Mouse (Mus musculus): ENCODE measurements around the gene Evc2. TPM values are rescaled to one million over a fixed set of nuclear protein-coding genes. Genes with fewer than 3 reads are reported as not detected.

The Evc2 gene
- polyA plus RNA-seq, 1 experiment, result 15.6 TPM

DNA sequence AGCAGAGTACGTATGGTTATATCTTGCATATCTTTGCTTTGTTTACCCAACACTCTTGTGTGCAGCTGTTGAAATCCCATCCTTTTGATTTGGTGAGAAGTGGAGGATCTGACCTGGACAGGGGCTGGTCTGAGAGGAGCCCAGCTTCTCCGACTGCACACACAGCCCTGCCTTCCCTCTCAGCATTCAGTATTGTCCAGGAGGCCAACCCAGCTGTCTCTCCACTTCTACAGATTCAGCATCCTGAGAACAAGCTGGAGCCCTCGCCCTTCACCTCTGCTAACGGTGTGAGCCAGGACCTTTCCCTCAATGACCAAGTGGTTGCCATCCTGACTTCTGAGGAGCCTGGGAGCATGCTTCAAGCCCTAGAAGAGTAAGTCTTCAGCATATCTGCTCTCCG, 25.0 kb downstream of the Evc2 start:
- H3ac ChIP-seq (ENCODE audit: control insufficient read depth, insufficient read length, low read depth), result no peak overlapping the region
- no peaks in the 10 kb centered on the region for H3K79me3 ChIP-seq (ENCODE audit: low read depth)
- peaks cover 8% of the 10 kb centered on the region for H3K36me3 ChIP-seq (ENCODE audit: control insufficient read depth, insufficient read depth)
- no peaks in the 10 kb centered on the region for H3K79me2 ChIP-seq (ENCODE audit: control insufficient read depth, insufficient read depth)
- no peaks in the 10 kb centered on the region for H3K27me3 ChIP-seq (ENCODE audit: control insufficient read depth, insufficient read depth, insufficient read length)
- TF ChIP-seq CTCF (IDR thresholded peaks at IDR 0.05; ENCODE audit: control insufficient read depth, insufficient read depth, insufficient read length) (no peak), MAX (IDR thresholded peaks at IDR 0.05) (no peak), MYOD1 (IDR thresholded peaks at IDR 0.05; ENCODE audit: control insufficient read depth, insufficient read length, low read depth) (no peak), CEBPB (IDR thresholded peaks at IDR 0.05; ENCODE audit: low read depth) (no peak), FOSL1 (IDR thresholded peaks at IDR 0.05; ENCODE audit: insufficient read depth, low read length, poor library complexity, severe bottlenecking) (no peak), USF1 (IDR thresholded peaks at IDR 0.05; ENCODE audit: low read depth) (no peak)
- H3K4me3 ChIP-seq (ENCODE audit: insufficient read depth, poor library complexity, severe bottlenecking), result no peak overlapping the region

DNA sequence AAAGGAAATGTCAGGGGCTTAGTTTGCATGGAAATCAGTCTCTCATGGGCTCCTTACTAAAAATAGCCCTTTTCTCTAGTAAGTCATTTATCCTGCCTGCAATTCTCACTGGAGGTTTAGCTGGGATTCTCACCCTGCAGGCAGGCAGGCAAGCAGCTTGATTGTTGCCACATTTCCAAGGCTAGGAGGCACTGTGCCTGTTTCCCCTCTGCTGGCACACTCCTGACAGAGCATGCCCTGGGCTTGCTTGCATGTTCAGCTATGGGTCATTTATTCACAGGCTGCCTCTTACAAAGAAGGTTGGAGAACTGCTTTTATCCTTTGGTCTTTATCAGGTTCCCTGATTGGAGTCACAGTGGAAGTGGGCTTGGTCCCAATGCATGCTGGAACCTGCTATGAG, 27.5 kb downstream of the Evc2 start:
- H3ac ChIP-seq (ENCODE audit: control insufficient read depth, insufficient read length, low read depth), result no peak overlapping the region
- H3K4me3 ChIP-seq (ENCODE audit: insufficient read depth, poor library complexity, severe bottlenecking), result no peak overlapping the region
- peaks cover 7% of the 10 kb centered on the region for H3K36me3 ChIP-seq (ENCODE audit: control insufficient read depth, insufficient read depth)
- H3K79me3 ChIP-seq (ENCODE audit: low read depth), result no peaks in the 10 kb centered on the region
- no peaks in the 10 kb centered on the region for H3K27me3 ChIP-seq (ENCODE audit: control insufficient read depth, insufficient read depth, insufficient read length)
- no peaks in the 10 kb centered on the region for H3K79me2 ChIP-seq (ENCODE audit: control insufficient read depth, insufficient read depth)
- TF ChIP-seq MAX (IDR thresholded peaks at IDR 0.05) (no peak), MYOD1 (IDR thresholded peaks at IDR 0.05; ENCODE audit: control insufficient read depth, insufficient read length, low read depth) (no peak), USF1 (IDR thresholded peaks at IDR 0.05; ENCODE audit: low read depth) (no peak), FOSL1 (IDR thresholded peaks at IDR 0.05; ENCODE audit: insufficient read depth, low read length, poor library complexity, severe bottlenecking) (no peak), CEBPB (IDR thresholded peaks at IDR 0.05; ENCODE audit: low read depth) (no peak), MYOG (IDR thresholded peaks at IDR 0.05; ENCODE audit: control insufficient read depth, extremely low read depth, insufficient read length) (no peak), CTCF (IDR thresholded peaks at IDR 0.05; ENCODE audit: control insufficient read depth, insufficient read depth, insufficient read length) (no peak)

- Histone ChIP-seq H3K27me3 (ENCODE audit: control insufficient read depth, insufficient read depth, insufficient read length) (no peaks in the 10 kb centered on the region), H3K36me3 (ENCODE audit: control insufficient read depth, insufficient read depth) (peaks cover 20% of the 10 kb centered on the region), H3ac (ENCODE audit: control insufficient read depth, insufficient read length, low read depth) (no peak overlapping the region), H3K4me3 (ENCODE audit: insufficient read depth, poor library complexity, severe bottlenecking) (no peak overlapping the region), H3K79me3 (ENCODE audit: low read depth) (no peaks in the 10 kb centered on the region), H3K79me2 (ENCODE audit: control insufficient read depth, insufficient read depth) (no peaks in the 10 kb centered on the region)
- TF ChIP-seq CTCF (IDR thresholded peaks at IDR 0.05; ENCODE audit: control insufficient read depth, insufficient read depth, insufficient read length), result no peak
- no peak for TF ChIP-seq CEBPB (IDR thresholded peaks at IDR 0.05; ENCODE audit: low read depth)
- no peak for TF ChIP-seq MYOD1 (IDR thresholded peaks at IDR 0.05; ENCODE audit: control insufficient read depth, insufficient read length, low read depth)
- no peak for TF ChIP-seq MYOG (IDR thresholded peaks at IDR 0.05; ENCODE audit: control insufficient read depth, extremely low read depth, insufficient read length)
- TF ChIP-seq USF1 (IDR thresholded peaks at IDR 0.05; ENCODE audit: low read depth), result no peak
- TF ChIP-seq FOSL1 (IDR thresholded peaks at IDR 0.05; ENCODE audit: insufficient read depth, low read length, poor library complexity, severe bottlenecking), result no peak
- no peak for TF ChIP-seq MAX (IDR thresholded peaks at IDR 0.05)
Measured at GRCm38 (mm10) chr5:37368796-37369195, 30.5 kb downstream of the Evc2 start.

GRCm38 (mm10) chr5:37377376-37377775, 39.1 kb downstream of the Evc2 start:
- H3K4me3 ChIP-seq (ENCODE audit: insufficient read depth, poor library complexity, severe bottlenecking), result no peak overlapping the region
- H3K36me3 ChIP-seq (ENCODE audit: control insufficient read depth, insufficient read depth), result peaks cover 30% of the 10 kb centered on the region
- H3K79me3 ChIP-seq (ENCODE audit: low read depth), result no peaks in the 10 kb centered on the region
- H3ac ChIP-seq (ENCODE audit: control insufficient read depth, insufficient read length, low read depth), result no peak overlapping the region
- no peaks in the 10 kb centered on the region for H3K27me3 ChIP-seq (ENCODE audit: control insufficient read depth, insufficient read depth, insufficient read length)
- TF ChIP-seq MYOG (IDR thresholded peaks at IDR 0.05; ENCODE audit: control insufficient read depth, extremely low read depth, insufficient read length) (no peak), MAX (IDR thresholded peaks at IDR 0.05) (no peak), CEBPB (IDR thresholded peaks at IDR 0.05; ENCODE audit: low read depth) (no peak), CTCF (IDR thresholded peaks at IDR 0.05; ENCODE audit: control insufficient read depth, insufficient read depth, insufficient read length) (no peak), FOSL1 (IDR thresholded peaks at IDR 0.05; ENCODE audit: insufficient read depth, low read length, poor library complexity, severe bottlenecking) (no peak), MYOD1 (IDR thresholded peaks at IDR 0.05; ENCODE audit: control insufficient read depth, insufficient read length, low read depth) (no peak), USF1 (IDR thresholded peaks at IDR 0.05; ENCODE audit: low read depth) (no peak)
- H3K79me2 ChIP-seq (ENCODE audit: control insufficient read depth, insufficient read depth), result no peaks in the 10 kb centered on the region

GRCm38 (mm10) chr5:37380641-37381040, 42.3 kb downstream of the Evc2 start:
- peaks cover 25% of the 10 kb centered on the region for H3K36me3 ChIP-seq (ENCODE audit: control insufficient read depth, insufficient read depth)
- H3ac ChIP-seq (ENCODE audit: control insufficient read depth, insufficient read length, low read depth), result no peak overlapping the region
- no peaks in the 10 kb centered on the region for H3K79me3 ChIP-seq (ENCODE audit: low read depth)
- no peaks in the 10 kb centered on the region for H3K27me3 ChIP-seq (ENCODE audit: control insufficient read depth, insufficient read depth, insufficient read length)
- H3K79me2 ChIP-seq (ENCODE audit: control insufficient read depth, insufficient read depth), result no peaks in the 10 kb centered on the region
- TF ChIP-seq MYOG (IDR thresholded peaks at IDR 0.05; ENCODE audit: control insufficient read depth, extremely low read depth, insufficient read length), result no peak
- TF ChIP-seq MYOD1 (IDR thresholded peaks at IDR 0.05; ENCODE audit: control insufficient read depth, insufficient read length, low read depth), result no peak
- TF ChIP-seq MAX (IDR thresholded peaks at IDR 0.05), result no peak
- no peak for TF ChIP-seq FOSL1 (IDR thresholded peaks at IDR 0.05; ENCODE audit: insufficient read depth, low read length, poor library complexity, severe bottlenecking)
- no peak for TF ChIP-seq USF1 (IDR thresholded peaks at IDR 0.05; ENCODE audit: low read depth)
- no peak for TF ChIP-seq CTCF (IDR thresholded peaks at IDR 0.05; ENCODE audit: control insufficient read depth, insufficient read depth, insufficient read length)
- no peak for TF ChIP-seq CEBPB (IDR thresholded peaks at IDR 0.05; ENCODE audit: low read depth)
- H3K4me3 ChIP-seq (ENCODE audit: insufficient read depth, poor library complexity, severe bottlenecking), result no peak overlapping the region

DNA sequence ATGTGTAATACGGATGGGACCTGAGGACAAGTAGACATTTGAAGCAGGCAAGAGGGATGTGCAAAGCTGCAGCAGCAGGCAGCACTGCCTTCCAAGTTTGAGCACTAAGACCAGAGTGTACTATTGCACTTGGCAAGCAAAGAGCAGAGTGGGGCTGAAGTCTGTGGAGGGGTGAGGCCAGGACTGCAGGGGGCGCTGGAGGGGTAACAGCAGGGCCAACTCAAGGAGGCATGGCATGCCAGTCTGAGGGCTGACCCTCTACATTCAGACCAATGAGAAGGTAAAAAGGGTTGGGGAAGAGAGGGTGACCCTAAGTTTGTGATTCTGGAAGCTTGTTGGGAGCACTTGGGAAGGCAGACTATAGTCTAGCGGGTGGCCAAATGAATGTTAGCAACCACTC, 45.3 kb downstream of the Evc2 start:
- Histone ChIP-seq H3ac (ENCODE audit: control insufficient read depth, insufficient read length, low read depth) (no peak overlapping the region), H3K79me2 (ENCODE audit: control insufficient read depth, insufficient read depth) (no peaks in the 10 kb centered on the region), H3K79me3 (ENCODE audit: low read depth) (no peaks in the 10 kb centered on the region), H3K27me3 (ENCODE audit: control insufficient read depth, insufficient read depth, insufficient read length) (no peaks in the 10 kb centered on the region), H3K36me3 (ENCODE audit: control insufficient read depth, insufficient read depth) (peaks cover 31% of the 10 kb centered on the region), H3K4me3 (ENCODE audit: insufficient read depth, poor library complexity, severe bottlenecking) (no peak overlapping the region)
- no peak for TF ChIP-seq MAX (IDR thresholded peaks at IDR 0.05)
- TF ChIP-seq CEBPB (IDR thresholded peaks at IDR 0.05; ENCODE audit: low read depth), result no peak
- no peak for TF ChIP-seq MYOG (IDR thresholded peaks at IDR 0.05; ENCODE audit: control insufficient read depth, extremely low read depth, insufficient read length)
- TF ChIP-seq FOSL1 (IDR thresholded peaks at IDR 0.05; ENCODE audit: insufficient read depth, low read length, poor library complexity, severe bottlenecking), result no peak
- no peak for TF ChIP-seq CTCF (IDR thresholded peaks at IDR 0.05; ENCODE audit: control insufficient read depth, insufficient read depth, insufficient read length)
